Mouse (Mus musculus): Measurements from ENCODE around the gene Tbc1d25. TPM values are rescaled to one million over a fixed set of nuclear protein-coding genes. Genes with fewer than 3 reads are reported as not detected.

Gene Tbc1d25
- polyA plus RNA-seq, 1 experiment from 2014 or later, result 6.2 TPM

- Histone ChIP-seq H3K36me3 (ENCODE audit: control insufficient read depth, insufficient read depth, low read length) (no peaks in the 10 kb centered on the region), H3K9ac (ENCODE audit: low read length) (no peak overlapping the region), H3K9me3 (ENCODE audit: control insufficient read depth, low read length) (no peaks in the 10 kb centered on the region), H3K4me1 (replicated peaks; ENCODE audit: control insufficient read depth, insufficient read depth) (no peaks in the 10 kb centered on the region), H3K4me3 (ENCODE audit: low read depth, low read length) (no peak overlapping the region), H3K27ac (replicated peaks) (no peak overlapping the region), H3K27me3 (ENCODE audit: control insufficient read depth, insufficient read depth, low read length) (no peaks in the 10 kb centered on the region), H3K4me2 (replicated peaks; ENCODE audit: low read depth) (no peak overlapping the region)
- TF ChIP-seq CTCF (IDR thresholded peaks at IDR 0.05; ENCODE audit: low read depth) (no peak), EP300 (optimal IDR thresholded peaks at IDR 0.05) (no peak)
- ATAC-seq (ENCODE audit: low FRiP score, low TSS enrichment), result no peak
- 62% methylated on average over 2 of the region's 2 CpGs for WGBS
- no peak for DNase-seq (ENCODE audit: low spot score)
Measured at GRCm38 (mm10) chrX:8218114-8218513, 42.1 kb upstream of the Tbc1d25 start.

GRCm38 (mm10) chrX:8217383-8217782 is 41.4 kb upstream of the Tbc1d25 start:
- no peaks in the 10 kb centered on the region for H3K9me3 ChIP-seq (ENCODE audit: control insufficient read depth, low read length)
- no peaks in the 10 kb centered on the region for H3K36me3 ChIP-seq (ENCODE audit: control insufficient read depth, insufficient read depth, low read length)
- DNase-seq (ENCODE audit: low spot score) (no peak), ATAC-seq (ENCODE audit: low FRiP score, low TSS enrichment) (no peak)
- TF ChIP-seq EP300 (optimal IDR thresholded peaks at IDR 0.05) (no peak), CTCF (IDR thresholded peaks at IDR 0.05; ENCODE audit: low read depth) (no peak)
- 42% methylated on average over 6 of the region's 6 CpGs for WGBS
- no peak overlapping the region for H3K9ac ChIP-seq (ENCODE audit: low read length)
- H3K27me3 ChIP-seq (ENCODE audit: control insufficient read depth, insufficient read depth, low read length), result no peaks in the 10 kb centered on the region
- H3K4me2 ChIP-seq (replicated peaks; ENCODE audit: low read depth), result no peak overlapping the region
- no peak overlapping the region for H3K4me3 ChIP-seq (ENCODE audit: low read depth, low read length)
- no peaks in the 10 kb centered on the region for H3K4me1 ChIP-seq (replicated peaks; ENCODE audit: control insufficient read depth, insufficient read depth)
- no peak overlapping the region for H3K27ac ChIP-seq (replicated peaks)

GRCm38 (mm10) chrX:8211490-8212207 is 35.7 kb upstream of the Tbc1d25 start:
- Histone ChIP-seq H3K4me3 (ENCODE audit: low read depth, low read length) (no peak overlapping the region), H3K9me3 (ENCODE audit: control insufficient read depth, low read length) (no peaks in the 10 kb centered on the region), H3K4me1 (replicated peaks; ENCODE audit: control insufficient read depth, insufficient read depth) (no peaks in the 10 kb centered on the region), H3K9ac (ENCODE audit: low read length) (no peak overlapping the region), H3K27ac (replicated peaks) (no peak overlapping the region), H3K27me3 (ENCODE audit: control insufficient read depth, insufficient read depth, low read length) (no peaks in the 10 kb centered on the region), H3K36me3 (ENCODE audit: control insufficient read depth, insufficient read depth, low read length) (no peaks in the 10 kb centered on the region), H3K4me2 (replicated peaks; ENCODE audit: low read depth) (no peak overlapping the region)
- 71% methylated on average over 7 of the region's 7 CpGs for WGBS
- ATAC-seq (ENCODE audit: low FRiP score, low TSS enrichment) (no peak), DNase-seq (ENCODE audit: low spot score) (no peak)
- TF ChIP-seq EP300 (optimal IDR thresholded peaks at IDR 0.05), result no peak
- TF ChIP-seq CTCF (IDR thresholded peaks at IDR 0.05; ENCODE audit: low read depth), result no peak

GRCm38 (mm10) chrX:8209720-8210119 is 33.7 kb upstream of the Tbc1d25 start:
- ATAC-seq (ENCODE audit: low FRiP score, low TSS enrichment) (no peak), DNase-seq (ENCODE audit: low spot score) (no peak)
- H3K9me3 ChIP-seq (ENCODE audit: control insufficient read depth, low read length), result no peaks in the 10 kb centered on the region
- no peak for TF ChIP-seq CTCF (IDR thresholded peaks at IDR 0.05; ENCODE audit: low read depth)
- no peak for TF ChIP-seq EP300 (optimal IDR thresholded peaks at IDR 0.05)
- H3K27me3 ChIP-seq (ENCODE audit: control insufficient read depth, insufficient read depth, low read length), result no peaks in the 10 kb centered on the region
- H3K36me3 ChIP-seq (ENCODE audit: control insufficient read depth, insufficient read depth, low read length), result no peaks in the 10 kb centered on the region
- H3K27ac ChIP-seq (replicated peaks), result no peak overlapping the region
- no peak overlapping the region for H3K4me3 ChIP-seq (ENCODE audit: low read depth, low read length)
- H3K4me1 ChIP-seq (replicated peaks; ENCODE audit: control insufficient read depth, insufficient read depth), result no peaks in the 10 kb centered on the region
- H3K9ac ChIP-seq (ENCODE audit: low read length), result no peak overlapping the region
- H3K4me2 ChIP-seq (replicated peaks; ENCODE audit: low read depth), result no peak overlapping the region
- WGBS, result 55% methylated on average over 2 of the region's 2 CpGs

GRCm38 (mm10) chrX:8207224-8207623 is 31.2 kb upstream of the Tbc1d25 start:
- 26% methylated on average over 4 of the region's 4 CpGs for WGBS
- peak overlapping the region; percentile 45; the same call in 1 of the 2 replicates for H3K27ac ChIP-seq (replicated peaks)
- H3K9ac ChIP-seq (ENCODE audit: low read length), result no peak overlapping the region
- no peak for TF ChIP-seq CTCF (IDR thresholded peaks at IDR 0.05; ENCODE audit: low read depth)
- TF ChIP-seq EP300 (optimal IDR thresholded peaks at IDR 0.05), result no peak
- no peaks in the 10 kb centered on the region for H3K27me3 ChIP-seq (ENCODE audit: control insufficient read depth, insufficient read depth, low read length)
- peak; percentile 57; the same call in 1 of the 2 replicates for ATAC-seq (ENCODE audit: low FRiP score, low TSS enrichment)
- H3K9me3 ChIP-seq (ENCODE audit: control insufficient read depth, low read length), result no peaks in the 10 kb centered on the region
- no peak overlapping the region for H3K4me3 ChIP-seq (ENCODE audit: low read depth, low read length)
- no peak overlapping the region for H3K4me2 ChIP-seq (replicated peaks; ENCODE audit: low read depth)
- H3K4me1 ChIP-seq (replicated peaks; ENCODE audit: control insufficient read depth, insufficient read depth), result no peaks in the 10 kb centered on the region
- peak; percentile 19 for DNase-seq (ENCODE audit: low spot score)
- H3K36me3 ChIP-seq (ENCODE audit: control insufficient read depth, insufficient read depth, low read length), result no peaks in the 10 kb centered on the region

GRCm38 (mm10) chrX:8206694-8207197 is 30.8 kb upstream of the Tbc1d25 start:
- WGBS, result 16% methylated on average over 11 of the region's 11 CpGs
- no peaks in the 10 kb centered on the region for H3K27me3 ChIP-seq (ENCODE audit: control insufficient read depth, insufficient read depth, low read length)
- H3K36me3 ChIP-seq (ENCODE audit: control insufficient read depth, insufficient read depth, low read length), result no peaks in the 10 kb centered on the region
- peak overlapping the region; percentile 50 for H3K4me3 ChIP-seq (ENCODE audit: low read depth, low read length)
- no peak for ATAC-seq (ENCODE audit: low FRiP score, low TSS enrichment)
- peak overlapping the region; percentile 65 for H3K4me2 ChIP-seq (replicated peaks; ENCODE audit: low read depth)
- DNase-seq (ENCODE audit: low spot score), result no peak
- no peaks in the 10 kb centered on the region for H3K4me1 ChIP-seq (replicated peaks; ENCODE audit: control insufficient read depth, insufficient read depth)
- H3K9me3 ChIP-seq (ENCODE audit: control insufficient read depth, low read length), result no peaks in the 10 kb centered on the region
- H3K9ac ChIP-seq (ENCODE audit: low read length), result peak overlapping the region; percentile 65; the same call in 1 of the 2 replicates
- TF ChIP-seq CTCF (IDR thresholded peaks at IDR 0.05; ENCODE audit: low read depth) (no peak), EP300 (optimal IDR thresholded peaks at IDR 0.05) (no peak)
- peak overlapping the region; percentile 45; the same call in 1 of the 2 replicates for H3K27ac ChIP-seq (replicated peaks)

All from stomach, postnatal 0 days (tissue).